Mouse (Mus musculus) hematopoietic stem cell, adult 5-6 weeks (primary cell): Measurements from ENCODE around the gene Ttll6. TPM values are rescaled to one million over a fixed set of nuclear protein-coding genes. Genes with fewer than 3 reads are reported as not detected.

ENCODE experiments used
- ATAC-seq, 2 experiments: fragments of 125-278 bp in 1 of 2; replicated peaks in 1 of 2; 2 replicates each; pipeline ENCODE4 v1.8.0; 2016 to 2017; ENCODE audit warnings: inconsistent platforms in 2 of 2, mild to moderate bottlenecking in 2 of 2, moderate number of reproducible peaks in 2 of 2, low read depth in 1 of 2, moderate TSS enrichment in 1 of 2; ENCODE audit not compliant: low FRiP score in 2 of 2, poor library complexity in 2 of 2, severe bottlenecking in 2 of 2, insufficient read depth in 1 of 2, low TSS enrichment in 1 of 2
- total RNA-seq: library from RNA; stranded (forward); fragments of 172-1452, 232-1000 nt; gene quantifications from 2 replicates; pipeline ENCODE4 v1.2.3, GENCODE M21; 2017

The Ttll6 gene
- total RNA-seq, 1 experiment from 2014 or later = not detected

DNA sequence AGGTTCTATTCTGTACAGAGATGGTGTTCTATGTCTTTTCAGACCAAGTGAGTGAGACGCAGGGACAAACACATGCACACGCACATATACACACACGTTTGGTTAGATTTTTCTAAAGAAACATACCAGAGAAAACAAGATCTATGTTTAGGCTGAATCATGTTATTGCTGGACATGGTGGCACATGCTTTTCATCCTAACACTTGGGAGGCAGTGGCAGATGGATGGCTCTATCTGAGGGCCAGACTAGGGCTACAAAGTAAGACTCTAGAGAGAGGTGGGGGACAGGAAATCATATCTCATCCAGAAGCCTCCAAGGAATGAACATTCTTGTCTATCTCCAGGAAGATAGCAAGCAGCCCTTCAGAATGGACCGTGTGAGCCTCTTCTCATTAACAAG is 47.5 kb downstream of the Ttll6 start:
- ATAC-seq = no peak

DNA sequence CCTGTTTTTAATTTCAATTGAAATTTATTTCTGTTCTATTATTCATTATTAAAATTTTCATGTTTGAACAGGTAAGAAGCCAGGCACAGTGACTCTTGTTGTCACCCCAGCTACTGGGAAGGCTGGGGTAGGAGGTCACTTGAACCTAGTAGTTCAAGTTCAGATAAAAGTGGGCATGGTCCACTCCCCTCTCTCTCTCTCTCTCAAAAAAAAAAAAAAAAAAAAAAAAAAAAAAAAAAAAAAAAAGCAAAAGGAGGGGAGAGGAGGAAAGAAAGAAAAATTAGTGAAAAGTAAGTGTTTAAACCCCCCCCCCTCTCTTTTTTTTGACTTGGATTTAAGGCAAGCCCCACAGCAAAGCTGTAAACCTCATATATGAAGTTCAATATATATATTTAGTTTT is 50.6 kb downstream of the Ttll6 start:
- no peak for ATAC-seq

DNA sequence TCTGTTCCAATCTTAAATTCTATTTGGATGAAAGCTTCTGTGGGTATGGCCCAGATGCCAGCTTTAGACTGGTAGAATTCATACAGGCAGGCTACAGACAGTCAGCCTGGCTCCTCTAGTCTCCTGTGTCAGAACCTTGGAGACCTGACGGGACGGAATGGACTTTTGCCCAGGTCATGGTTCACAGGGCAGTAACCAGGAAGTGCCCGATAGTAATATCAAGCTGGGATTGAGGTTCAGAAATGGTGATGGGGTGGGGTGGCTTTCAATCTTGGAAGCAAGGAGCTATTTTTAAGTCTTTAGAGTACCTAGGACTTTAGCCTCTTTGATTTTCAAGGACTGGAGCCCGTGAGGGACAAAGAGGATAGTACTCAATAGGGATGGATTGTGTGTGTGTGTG is 53.7 kb downstream of the Ttll6 start:
- no peak for ATAC-seq

DNA sequence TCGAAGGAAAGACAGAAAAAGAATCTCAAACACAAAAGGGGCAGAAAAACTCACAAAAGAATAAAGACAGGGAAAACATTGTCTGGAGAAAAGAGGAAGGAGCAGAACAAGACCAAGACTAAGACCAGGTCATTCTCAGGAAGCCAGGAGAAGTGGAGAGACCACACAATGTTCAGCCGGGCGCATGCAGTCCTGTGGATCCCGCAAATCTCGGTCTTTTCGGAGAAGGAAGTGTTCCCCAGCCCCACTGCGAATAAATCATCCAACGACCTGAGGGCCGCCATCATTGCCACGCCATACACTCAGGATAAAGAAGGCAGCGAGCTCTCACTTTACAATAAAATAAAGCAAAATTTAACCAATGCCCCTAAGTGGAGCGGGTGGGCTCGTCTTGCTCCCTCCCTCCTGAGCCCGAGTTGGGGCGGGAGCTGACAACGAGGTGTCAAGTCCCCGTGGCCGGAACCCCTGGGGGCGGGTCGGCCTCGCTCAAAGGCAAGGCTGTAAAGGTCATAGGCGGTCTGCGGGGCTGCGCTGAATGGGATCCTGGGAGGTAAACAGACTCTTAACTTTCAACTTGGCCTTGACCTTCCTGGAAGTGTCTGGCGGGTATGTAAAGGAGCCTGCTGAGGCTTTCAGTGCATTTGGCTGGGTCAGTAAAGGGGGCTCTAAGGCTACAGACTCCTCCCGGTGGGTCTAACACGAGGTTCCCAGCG is 56.4 kb downstream of the Ttll6 start:
- no peak for ATAC-seq

DNA sequence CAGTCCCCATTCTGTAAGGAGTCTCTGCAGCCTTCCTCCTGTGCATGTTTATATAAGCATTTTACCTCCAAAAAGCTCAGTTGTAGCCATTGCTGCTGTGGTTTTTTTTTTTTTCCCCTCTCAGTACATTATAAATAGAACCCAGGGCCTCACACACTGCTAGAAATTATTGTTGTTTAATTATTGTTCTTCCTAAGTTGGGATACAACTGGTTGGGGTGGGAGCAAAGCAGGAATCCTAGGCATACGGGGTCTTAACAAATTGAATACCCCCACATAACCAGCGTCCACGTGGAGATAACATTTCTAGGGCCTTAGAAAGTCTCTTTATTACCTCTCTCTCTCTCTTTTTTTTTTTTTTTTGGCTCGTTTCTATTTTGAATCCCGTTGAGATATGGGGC is 57.5 kb downstream of the Ttll6 start:
- no peak for ATAC-seq

DNA sequence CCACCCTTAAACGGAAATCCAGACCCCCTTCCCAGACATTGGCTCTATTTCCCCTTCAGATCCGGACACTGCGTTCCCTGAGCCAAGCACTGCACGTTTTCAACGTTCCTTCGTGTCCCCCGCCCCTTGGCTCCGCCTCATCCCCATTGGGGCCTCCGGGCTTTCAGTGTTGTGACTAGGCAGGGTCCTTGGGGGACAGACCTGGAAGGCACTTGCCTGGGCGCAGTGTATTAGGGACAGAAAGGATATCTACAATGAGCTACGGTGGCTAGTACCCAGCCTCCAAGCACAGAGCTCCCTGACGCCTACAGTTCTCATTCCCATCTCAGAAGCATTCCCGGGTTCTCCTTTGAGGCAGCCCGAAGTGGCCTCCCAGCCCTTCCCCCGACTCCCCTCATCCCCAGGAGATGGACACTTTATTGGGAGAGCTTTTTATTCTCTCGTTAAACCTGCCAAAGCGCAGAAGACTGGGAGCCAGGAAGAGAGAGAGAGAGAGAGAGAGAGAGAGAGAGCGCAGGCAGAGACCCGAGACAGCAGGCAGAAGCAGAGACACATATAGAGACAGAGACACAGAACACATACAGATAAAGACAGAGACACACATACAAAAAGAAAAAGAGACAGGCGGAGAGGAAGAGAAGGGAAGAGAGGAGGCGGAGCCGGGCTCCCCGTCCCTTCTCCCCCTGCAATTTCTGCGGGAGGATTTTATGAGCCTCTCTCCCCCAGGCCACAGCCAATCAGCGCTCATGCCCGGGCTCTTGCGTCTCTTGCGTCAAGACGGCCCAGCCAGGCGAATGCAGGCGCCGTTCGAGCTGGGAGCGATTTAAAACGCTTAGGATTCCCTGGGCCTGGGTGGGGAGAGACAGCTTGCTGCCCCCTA is 60.2 kb downstream of the Ttll6 start, which contains the start of gene Hoxb13:
Gene Hoxb13 (plus strand): TSS at position 796 of the 880 bp plus-strand sequence.
- 0 out of 4 replicates have a peak, but pooled peaks of 1 of the 2 experiments have one; percentile 19 for ATAC-seq

DNA sequence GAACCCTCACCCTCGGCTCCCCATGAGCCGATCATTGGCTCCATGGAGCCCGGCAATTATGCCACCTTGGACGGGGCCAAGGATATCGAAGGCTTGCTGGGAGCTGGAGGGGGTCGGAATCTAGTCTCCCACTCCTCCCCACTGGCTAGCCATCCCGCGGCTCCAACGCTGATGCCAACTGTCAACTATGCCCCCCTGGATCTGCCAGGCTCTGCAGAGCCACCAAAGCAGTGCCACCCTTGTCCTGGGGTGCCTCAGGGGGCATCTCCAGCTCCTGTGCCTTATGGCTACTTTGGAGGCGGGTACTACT is 60.8 kb downstream of the Ttll6 start:
- ATAC-seq = no peak

DNA sequence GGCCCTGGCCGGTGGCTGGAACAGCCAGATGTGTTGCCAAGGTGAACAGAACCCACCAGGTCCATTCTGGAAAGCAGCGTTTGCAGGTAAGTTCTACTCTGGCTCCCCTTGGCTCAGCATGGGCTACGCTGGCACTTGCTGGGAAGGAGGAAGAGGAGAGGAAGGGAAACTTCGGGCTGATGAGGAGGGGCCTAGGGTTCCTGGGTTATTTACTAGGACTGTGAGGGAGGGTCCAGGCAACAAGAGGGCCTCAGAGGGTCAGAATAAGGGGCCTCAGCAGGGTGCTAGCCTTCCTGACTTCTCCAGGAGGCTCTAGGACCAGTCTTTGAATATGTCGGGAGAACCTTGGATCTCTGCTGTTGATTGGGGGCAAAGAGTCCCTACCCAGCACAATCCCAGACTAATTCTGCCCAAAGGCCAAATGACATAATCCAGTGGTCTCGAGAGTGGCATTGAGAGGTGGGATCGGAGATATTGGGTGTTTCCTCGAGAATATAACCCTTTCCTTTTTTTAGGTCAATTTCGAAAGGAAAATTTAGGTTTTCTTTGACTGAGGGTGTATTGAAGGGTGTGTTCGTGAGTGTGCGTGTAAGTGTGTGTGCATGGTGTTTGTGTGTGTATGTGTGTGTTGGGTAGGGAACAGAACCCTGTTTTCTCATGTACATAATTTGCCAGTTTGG is 61.5 kb downstream of the Ttll6 start:
- ATAC-seq = no peak

DNA sequence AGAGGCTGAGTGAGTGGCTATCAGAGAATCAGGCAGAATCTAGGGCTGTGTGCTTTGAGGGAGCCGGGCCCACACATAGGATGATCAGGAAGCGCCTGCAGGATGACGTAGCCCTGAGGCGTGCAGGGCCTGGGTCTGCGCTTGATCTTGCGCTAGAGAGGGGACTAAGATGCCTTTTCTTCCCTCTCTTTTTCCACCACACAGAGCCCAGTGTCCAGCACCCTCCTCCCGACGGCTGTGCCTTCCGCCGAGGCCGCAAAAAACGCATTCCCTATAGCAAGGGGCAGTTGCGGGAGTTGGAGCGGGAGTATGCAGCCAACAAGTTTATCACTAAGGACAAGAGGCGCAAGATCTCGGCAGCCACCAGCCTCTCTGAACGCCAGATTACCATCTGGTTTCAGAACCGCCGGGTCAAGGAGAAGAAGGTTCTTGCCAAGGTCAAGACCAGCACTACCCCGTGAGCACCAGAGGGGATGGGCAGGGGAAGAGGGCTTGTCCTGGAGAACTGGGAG is 62.2 kb downstream of the Ttll6 start:
- no peak for ATAC-seq

DNA sequence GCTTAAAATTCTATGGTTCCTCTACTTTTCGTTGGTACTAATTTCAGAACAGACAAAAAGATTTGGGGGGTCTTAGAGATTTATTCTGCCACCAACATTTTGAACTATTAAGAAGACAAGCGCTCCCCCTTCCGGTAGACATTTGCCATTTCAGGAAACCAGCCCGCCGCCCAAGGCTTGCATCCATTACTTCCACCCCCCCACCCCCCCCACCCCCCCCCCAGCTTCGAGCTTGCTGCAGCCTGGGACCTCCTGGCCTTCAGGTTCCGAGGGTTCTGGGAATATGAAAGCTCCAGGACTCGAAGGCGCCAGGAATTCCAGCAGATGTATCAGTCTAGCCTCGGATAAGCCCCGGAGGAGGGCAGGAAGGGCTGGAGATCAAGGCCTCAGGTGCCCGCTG is 65.1 kb downstream of the Ttll6 start:
- no peak for ATAC-seq

DNA sequence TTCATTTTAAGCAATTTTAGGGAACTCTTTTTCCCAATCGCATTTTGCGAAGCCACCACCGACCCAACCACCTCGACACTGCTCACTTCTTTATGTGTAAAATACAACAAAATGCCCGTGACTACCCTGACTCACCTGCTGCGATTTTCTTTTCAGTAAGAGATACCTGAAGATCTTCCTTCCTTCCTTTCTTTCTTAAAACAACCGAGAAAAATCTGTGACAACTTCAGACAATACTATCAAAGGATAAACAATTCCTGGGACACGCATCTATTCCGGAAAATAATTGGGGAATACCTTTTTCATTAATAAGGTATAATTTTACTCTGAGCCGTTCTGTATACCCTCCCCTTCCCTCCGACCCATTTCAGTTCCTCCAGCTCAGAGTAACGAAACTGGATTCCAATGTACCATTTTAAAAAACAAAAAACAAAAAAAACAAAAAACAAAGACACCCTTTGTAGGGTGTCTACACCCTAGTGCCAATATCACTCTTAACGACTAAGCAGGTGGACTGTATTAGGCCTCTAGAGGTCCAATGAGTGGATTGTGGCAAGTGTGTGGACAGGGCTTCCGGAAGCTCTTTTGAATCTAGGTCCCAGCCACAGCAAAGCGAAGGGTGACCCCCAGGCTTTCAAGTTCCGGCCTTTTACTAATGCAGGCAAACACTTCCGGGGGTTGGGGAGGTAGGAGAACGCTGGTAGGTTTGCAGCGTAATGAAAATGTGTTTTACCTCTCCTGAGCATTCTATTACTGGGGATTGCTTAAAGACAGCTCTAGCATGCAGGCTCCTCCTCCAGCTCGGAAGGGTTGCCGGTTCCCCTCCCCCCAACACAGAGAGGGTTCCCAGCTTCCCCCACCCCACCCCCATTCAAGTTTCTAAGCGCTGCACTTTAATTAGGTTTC is 65.8 kb downstream of the Ttll6 start:
- no peak for ATAC-seq

DNA sequence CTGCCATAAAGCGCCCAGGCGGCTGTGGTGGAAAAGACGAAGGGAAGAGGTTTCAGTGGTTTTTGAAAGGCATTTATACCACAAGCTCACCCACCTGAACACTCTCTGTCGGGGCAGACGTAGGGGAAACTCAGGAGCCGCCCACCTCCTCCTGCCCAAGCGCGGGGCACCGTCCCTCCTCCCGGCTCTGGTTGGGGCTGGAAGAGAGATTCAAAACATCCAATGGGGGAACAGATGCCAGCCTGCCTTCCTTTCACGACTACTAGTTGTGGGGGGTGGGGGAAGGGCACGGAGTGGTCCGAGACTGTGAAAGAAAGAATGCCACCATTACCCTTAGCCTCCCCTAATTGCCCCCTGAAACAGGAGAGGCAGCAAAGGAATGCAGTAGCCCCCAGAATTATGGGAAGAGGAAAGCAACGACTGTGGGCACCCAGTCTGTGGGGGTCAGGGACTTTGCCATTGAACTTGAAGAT is 66.6 kb downstream of the Ttll6 start:
- no peak for ATAC-seq

DNA sequence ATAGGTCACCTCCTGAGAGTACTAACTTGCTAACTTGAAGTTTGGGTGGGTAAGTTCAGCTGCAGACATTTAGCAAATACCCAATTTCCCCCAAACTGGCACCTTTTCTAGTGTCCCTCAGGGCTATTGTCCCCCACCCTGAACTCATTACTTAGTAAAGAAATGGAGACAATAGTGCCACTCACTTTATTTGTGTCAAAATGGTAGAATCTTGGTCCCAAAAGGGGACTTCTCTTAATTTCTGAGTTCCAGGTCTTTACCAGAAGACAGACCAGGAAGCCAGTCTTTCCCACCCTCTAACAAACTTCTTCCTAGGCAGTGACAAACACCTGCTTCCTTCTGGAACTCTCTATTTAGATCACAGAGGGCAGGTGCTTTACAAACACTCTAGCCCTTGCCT is 68.2 kb downstream of the Ttll6 start:
- no peak for ATAC-seq

DNA sequence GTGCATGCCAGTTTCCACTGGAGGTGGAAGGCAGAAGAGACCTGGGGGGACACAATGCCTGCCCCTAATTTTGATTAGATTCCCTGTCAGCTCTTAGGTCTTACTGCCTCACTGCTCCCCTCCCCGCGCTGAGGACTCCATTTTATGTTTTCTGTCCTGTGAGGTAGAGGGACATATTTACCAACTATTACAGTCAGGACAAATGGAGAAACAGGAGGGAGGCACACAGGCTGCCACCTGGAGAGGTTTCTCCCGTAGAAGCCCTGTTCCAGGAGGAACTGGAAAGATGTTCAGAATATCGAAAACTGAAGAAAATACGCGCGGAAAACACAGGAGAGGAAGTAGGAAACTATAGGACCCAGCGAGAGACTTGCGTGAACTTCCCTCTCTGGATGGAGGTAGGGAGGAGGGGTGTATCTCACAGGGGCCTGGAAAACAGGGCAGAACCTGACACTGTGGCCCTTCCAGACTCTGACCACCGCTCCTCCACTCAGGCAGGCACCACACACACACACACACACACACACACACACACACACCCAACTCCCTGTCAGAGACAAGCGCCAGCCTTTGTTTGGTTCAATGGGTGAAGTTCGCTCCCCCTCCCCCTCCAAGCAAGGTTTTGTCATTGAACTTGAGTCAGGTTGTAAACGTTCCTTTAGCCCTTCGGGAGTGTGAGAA is 69.0 kb downstream of the Ttll6 start:
- ATAC-seq = no peak

DNA sequence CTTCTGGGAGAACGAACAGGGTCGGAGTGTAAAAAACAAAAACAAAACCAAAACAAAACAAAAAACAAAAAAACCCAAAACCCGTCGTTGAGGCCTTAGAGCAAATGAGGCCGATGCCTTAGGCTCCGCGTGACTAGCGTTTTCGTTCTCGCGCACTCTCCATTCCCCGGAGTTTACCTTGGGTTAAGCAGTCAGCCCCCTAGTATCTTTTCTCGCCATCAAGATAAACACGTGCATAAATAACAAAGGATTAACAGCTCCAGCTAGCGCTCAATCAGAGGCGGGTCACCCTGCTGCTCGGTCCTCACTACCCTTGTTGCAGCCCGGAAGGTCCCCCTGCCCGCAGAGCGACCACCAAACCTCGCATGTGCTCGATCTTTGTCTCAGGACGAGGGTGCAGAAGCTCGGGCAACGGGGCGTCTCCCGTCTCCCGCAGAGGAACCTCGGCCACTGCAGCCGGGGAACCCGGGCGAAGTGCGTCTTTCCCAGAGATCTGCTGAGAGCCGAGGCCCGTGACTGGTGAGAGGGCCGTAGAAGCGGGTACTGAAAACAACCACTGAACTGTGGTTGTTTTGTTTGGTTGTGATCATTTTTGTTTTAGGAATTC is 69.7 kb downstream of the Ttll6 start:
- ATAC-seq = no peak

DNA sequence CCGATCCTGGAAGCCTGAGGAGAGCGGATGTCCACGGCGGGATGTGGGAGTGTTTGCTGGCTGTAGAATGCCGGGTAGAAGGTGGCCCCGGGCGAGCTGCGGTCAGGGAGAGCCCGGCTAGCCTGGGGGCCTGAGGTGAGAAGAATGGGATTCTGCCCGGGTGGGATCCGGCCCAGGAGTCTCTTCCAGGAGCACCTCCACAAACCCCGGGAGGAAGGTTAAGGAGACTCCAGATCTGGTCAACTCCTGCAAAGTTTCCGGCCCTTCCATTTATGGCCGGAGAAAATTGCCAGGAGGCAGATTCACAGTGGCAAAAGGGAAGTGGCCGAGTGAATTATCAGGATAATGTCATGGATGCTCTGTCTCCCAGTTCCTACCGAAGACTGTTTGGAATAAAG is 70.2 kb downstream of the Ttll6 start:
- ATAC-seq = no peak
